Mouse (Mus musculus): ENCODE data around the gene Olfr1337.

The Olfr1337 gene

GRCm38 (mm10) chr4:118782486-118782885 lies at the start of gene Olfr1337:
TSS of gene Olfr1337 (minus strand) at chr4:118782586.
- TF ChIP-seq GATA4 (IDR thresholded peaks at IDR 0.05; ENCODE audit: insufficient replicate concordance, low read length): no peak

- no peak for TF ChIP-seq GATA4 (IDR thresholded peaks at IDR 0.05; ENCODE audit: insufficient replicate concordance, low read length)
Observed at GRCm38 (mm10) chr4:118818921-118819320, 36.5 kb upstream of the Olfr1337 start.

- TF ChIP-seq GATA4 (IDR thresholded peaks at IDR 0.05; ENCODE audit: insufficient replicate concordance, low read length): no peak
Observed at GRCm38 (mm10) chr4:118809844-118810243, 27.5 kb upstream of the Olfr1337 start, which contains the start of gene Olfr1335. TSS of gene Olfr1335 (minus strand) at chr4:118809944.

DNA sequence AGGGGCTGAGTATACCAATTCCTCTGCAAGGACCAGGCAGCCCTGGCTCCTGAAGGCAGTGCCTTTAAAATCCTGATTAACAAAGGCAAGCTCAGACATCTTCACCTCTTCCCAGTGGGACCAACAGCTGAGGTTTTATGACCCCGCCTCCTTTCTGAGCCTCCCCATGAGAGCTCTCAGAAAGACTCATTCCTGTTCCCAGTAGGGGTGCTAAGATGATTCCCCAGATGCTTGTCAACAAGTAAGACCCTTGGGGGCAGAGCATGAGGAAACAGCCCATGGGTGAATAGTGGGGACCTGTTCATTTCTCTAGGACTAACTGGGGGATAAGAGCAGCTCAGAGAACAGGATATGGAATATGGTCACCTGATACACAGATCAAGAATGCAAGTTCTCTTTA lies 23.7 kb downstream of the Olfr1337 start, which contains the start of gene Olfr1338:
TSS of gene Olfr1338 (minus strand) at position 101 of the 400 bp plus-strand sequence.
- no peak for TF ChIP-seq GATA4 (IDR thresholded peaks at IDR 0.05; ENCODE audit: insufficient replicate concordance, low read length)

GRCm38 (mm10) chr4:118741881-118742280 lies 40.5 kb downstream of the Olfr1337 start:
- TF ChIP-seq GATA4 (IDR thresholded peaks at IDR 0.05; ENCODE audit: insufficient replicate concordance, low read length): no peak

DNA sequence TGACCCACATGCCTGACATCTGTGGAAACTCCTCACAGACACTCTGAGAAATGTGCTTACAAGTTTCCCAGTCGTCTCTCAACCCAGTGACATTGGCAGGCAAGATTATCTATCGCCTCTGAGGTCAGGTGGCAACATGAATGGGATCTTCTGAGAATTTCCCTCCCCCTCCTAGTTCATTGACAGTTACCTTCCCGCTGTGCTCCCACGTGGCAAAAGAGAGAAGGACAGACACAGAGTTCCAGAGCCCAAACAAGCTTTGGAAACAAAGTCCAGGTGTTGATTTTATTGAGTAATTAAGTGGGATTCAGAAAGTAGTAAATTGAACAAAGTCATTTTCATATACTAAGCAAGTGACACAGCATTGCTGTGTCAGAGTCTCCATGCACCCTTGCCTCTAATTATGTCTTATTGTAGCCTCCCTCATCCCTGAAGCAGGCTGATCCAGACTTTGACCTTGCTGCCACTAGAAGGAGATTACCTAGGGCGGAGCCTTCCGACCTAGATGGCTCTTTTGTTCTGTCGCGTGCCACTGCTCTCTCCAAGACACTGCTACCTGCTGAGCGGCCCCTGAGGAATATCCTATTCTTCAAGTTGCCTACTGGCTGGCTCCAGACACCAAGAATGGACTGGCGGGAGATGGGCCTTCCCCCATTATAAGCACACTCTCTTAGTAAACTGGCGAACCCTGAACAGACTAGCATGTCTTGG lies 41.2 kb downstream of the Olfr1337 start:
- no peak for TF ChIP-seq GATA4 (IDR thresholded peaks at IDR 0.05; ENCODE audit: insufficient replicate concordance, low read length)

DNA sequence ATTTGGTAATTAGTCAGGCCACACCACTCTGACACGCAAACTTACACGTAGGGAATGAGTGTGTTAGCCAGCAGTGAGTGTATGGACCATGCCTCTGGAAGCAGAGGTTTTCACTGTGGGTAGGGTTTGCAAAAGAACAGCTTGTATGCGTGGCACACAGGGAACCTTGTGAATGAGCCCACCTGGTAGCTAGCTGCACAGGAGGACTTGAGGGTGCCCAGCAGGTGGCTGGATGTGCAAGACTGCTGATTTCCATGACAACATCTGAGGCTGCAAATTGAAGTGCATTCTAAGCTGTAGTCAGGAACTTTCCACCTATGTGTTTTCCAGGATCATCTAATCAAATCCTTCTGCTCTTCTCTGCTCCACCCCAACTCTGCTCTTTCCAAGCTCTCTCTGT lies 42.8 kb downstream of the Olfr1337 start:
- TF ChIP-seq GATA4 (IDR thresholded peaks at IDR 0.05; ENCODE audit: insufficient replicate concordance, low read length): no peak

- TF ChIP-seq GATA4 (IDR thresholded peaks at IDR 0.05; ENCODE audit: insufficient replicate concordance, low read length): no peak
Observed at GRCm38 (mm10) chr4:118731875-118732274, 50.5 kb downstream of the Olfr1337 start, which contains the start of gene Olfr1339. TSS of gene Olfr1339 (plus strand) at chr4:118732175.
